8 mouse cellular contexts compared by ENCODE assay signal in genomic region chr2:93822045-93822749, GRCm38 (mm10). TPM values are rescaled to one million over a fixed set of nuclear protein-coding genes. Genes with fewer than 3 reads are reported as not detected.
DNase-seq lines count a peak whose midpoint lies in the region; ATAC-seq and TF ChIP-seq lines count a peak whose summit lies in the region.

Ext2 (minus strand) TSS chr2:93822568.

- peak; percentile 50 for TF ChIP-seq CTCF in E14TG2a.4 (conservative IDR thresholded peaks at IDR 0.05; ENCODE audit: low read length)
- TF ChIP-seq CTCF in liver, postnatal 0 days (IDR thresholded peaks at IDR 0.05; ENCODE audit: low read depth): peak; percentile 99

- H3K4me3 ChIP-seq in E14TG2a.4 (replicated peaks; ENCODE audit: low read length): peak within 1 kb of the TSS; percentile 88
- H3K4me3 ChIP-seq in forebrain, embryonic 13.5 days: peak within 1 kb of the TSS; percentile 67
- H3K4me3 ChIP-seq in liver, postnatal 0 days (ENCODE audit: low read depth, low read length): peak within 1 kb of the TSS; percentile 85
- H3K4me3 ChIP-seq in neural tube, embryonic 14.5 days (ENCODE audit: low read depth, low read length): peak within 1 kb of the TSS; percentile 95

- H3K9me3 ChIP-seq in E14TG2a.4 (ENCODE audit: low read length): no peaks in the 10 kb centered on the region
- no peaks in the 10 kb centered on the region for H3K9me3 ChIP-seq in forebrain, embryonic 13.5 days (replicated peaks)
- H3K9me3 ChIP-seq in liver, postnatal 0 days (ENCODE audit: low read length): no peaks in the 10 kb centered on the region
- no peaks in the 10 kb centered on the region for H3K9me3 ChIP-seq in neural tube, embryonic 14.5 days (ENCODE audit: control insufficient read depth, low read length)

- intact Hi-C loops in heart, postnatal 10 days (cut with DNase I): no loop called here

- ATAC-seq in forebrain, embryonic 13.5 days: peak; percentile 95
- peak; percentile 90 for ATAC-seq in liver, postnatal 0 days
- peak; percentile 94 for ATAC-seq in neural tube, embryonic 14.5 days (ENCODE audit: low read depth)

- no peak within 1 kb of the TSS for H3K27ac ChIP-seq in forebrain, embryonic 13.5 days
- H3K27ac ChIP-seq in liver, postnatal 0 days (ENCODE audit: low read depth): no peak within 1 kb of the TSS
- no peak within 1 kb of the TSS for H3K27ac ChIP-seq in neural tube, embryonic 14.5 days (ENCODE audit: low read depth, low read length)

- 0 out of 2 replicates have a peak, but pooled peaks cover 6% of the 10 kb centered on the region for H3K27me3 ChIP-seq in E14TG2a.4 (ENCODE audit: insufficient read depth, low read length)
- H3K27me3 ChIP-seq in forebrain, embryonic 13.5 days: no peaks in the 10 kb centered on the region
- H3K27me3 ChIP-seq in liver, postnatal 0 days (ENCODE audit: insufficient read depth, low read length): no peaks in the 10 kb centered on the region
- H3K27me3 ChIP-seq in neural tube, embryonic 14.5 days (ENCODE audit: control insufficient read depth, insufficient read depth, low read length): no peaks in the 10 kb centered on the region

- WGBS in forebrain, embryonic 13.5 days: under 1% methylated on average over 60 of the region's 66 CpGs
- WGBS in large intestine, adult 2 months: 1% methylated on average over 65 of the region's 66 CpGs
- under 1% methylated on average over 49 of the region's 66 CpGs for WGBS in liver, postnatal 0 days (ENCODE audit: insufficient replicate concordance)
- WGBS in neural tube, embryonic 14.5 days: under 1% methylated on average over 65 of the region's 66 CpGs

- DNase-seq in c-Kit-positive CD71-positive TER-119-positive erythroid progenitor cells, embryonic 14.5 days (ENCODE audit: low spot score): peak; percentile 77
- peak; percentile 94 to 96 for DNase-seq in heart, postnatal 10 days
- peak; percentile 54 for DNase-seq in large intestine, adult 2 months (ENCODE audit: low read depth, low spot score)
- peak; percentile 91 for DNase-seq in liver, postnatal 0 days
- peak; percentile 95 for DNase-seq in testis, postnatal 10 days (ENCODE audit: low spot score)

- no peak for TF ChIP-seq EP300 in liver, postnatal 0 days (IDR thresholded peaks at IDR 0.05; ENCODE audit: low read depth)

- peak within 1 kb of the TSS; percentile 73 for H3K4me2 ChIP-seq in forebrain, embryonic 13.5 days
- peak within 1 kb of the TSS; percentile 94 for H3K4me2 ChIP-seq in liver, postnatal 0 days (ENCODE audit: low read depth, low read length)
- H3K4me2 ChIP-seq in neural tube, embryonic 14.5 days (ENCODE audit: low read depth, low read length): peak within 1 kb of the TSS; percentile 85

- peak within 1 kb of the TSS; percentile 93 for H3K9ac ChIP-seq in forebrain, embryonic 13.5 days
- peak within 1 kb of the TSS; percentile 87 for H3K9ac ChIP-seq in liver, postnatal 0 days (replicated peaks)
- peak within 1 kb of the TSS; percentile 92 for H3K9ac ChIP-seq in neural tube, embryonic 14.5 days (replicated peaks; ENCODE audit: low read depth, low read length)

- H3K4me1 ChIP-seq in E14TG2a.4 (replicated peaks; ENCODE audit: low read depth, low read length): peaks cover 36% of the 10 kb centered on the region
- peaks cover 14% of the 10 kb centered on the region for H3K4me1 ChIP-seq in forebrain, embryonic 13.5 days
- peaks cover 9% of the 10 kb centered on the region for H3K4me1 ChIP-seq in liver, postnatal 0 days (ENCODE audit: insufficient read depth)
- H3K4me1 ChIP-seq in neural tube, embryonic 14.5 days (ENCODE audit: control insufficient read depth, insufficient read depth, low read length): peaks cover 10% of the 10 kb centered on the region

- peaks cover 9% of the 10 kb centered on the region for H3K36me3 ChIP-seq in E14TG2a.4 (ENCODE audit: insufficient read depth, low read length)
- 0 out of 2 replicates have a peak, but pooled peaks cover 13% of the 10 kb centered on the region for H3K36me3 ChIP-seq in forebrain, embryonic 13.5 days (ENCODE audit: poor library complexity, severe bottlenecking)
- H3K36me3 ChIP-seq in liver, postnatal 0 days (replicated peaks; ENCODE audit: insufficient read depth, low read length): no peaks in the 10 kb centered on the region
- H3K36me3 ChIP-seq in neural tube, embryonic 14.5 days (ENCODE audit: control insufficient read depth, insufficient read depth, low read length): no peaks in the 10 kb centered on the region

RNA-seq across cellular contexts. Expression of gene Ext2, which starts in this region (rescaled TPM):
- polyA plus RNA-seq in forebrain, embryonic 13.5 days (2015; fragmentation: Nextera tagmentation; extraction: Ambion mirVana): 50.6 and 57.6 TPM in 2 replicates
- total RNA-seq in heart, postnatal 10 days (2021): 10 to 100 TPM; 58.0 to 59.9 TPM
- polyA plus RNA-seq in large intestine, adult 2 months (2012; rRNA removed): 29.6 and 31.6 TPM in 2 replicates
- 22.6 TPM in 2 replicates for polyA plus RNA-seq in liver, postnatal 0 days (2015; fragmentation: Nextera tagmentation; extraction: Ambion mirVana)
- polyA plus RNA-seq in neural tube, embryonic 14.5 days (2014; fragmentation: Nextera tagmentation; extraction: Ambion mirVana): 64.9 and 77.6 TPM in 2 replicates
